Mouse (Mus musculus) heart, adult 2 months (tissue): ENCODE data around the gene Cd80.

Experiments
- CTCF ChIP-seq: fragments of 200-600 bp; IDR thresholded peaks from 2 replicates; pipeline ENCODE4 v1.8.1; 2022; ENCODE audit warnings: antibody characterized with exemption, mild to moderate bottlenecking, moderate library complexity
- POLR2A ChIP-seq: fragments of 200-500 bp; IDR thresholded peaks from 2 replicates; pipeline ENCODE4 v1.6.1; 2011; ENCODE audit warnings: mild to moderate bottlenecking, low read depth, low read length, control low read depth; ENCODE audit not compliant: insufficient read depth

DNA sequence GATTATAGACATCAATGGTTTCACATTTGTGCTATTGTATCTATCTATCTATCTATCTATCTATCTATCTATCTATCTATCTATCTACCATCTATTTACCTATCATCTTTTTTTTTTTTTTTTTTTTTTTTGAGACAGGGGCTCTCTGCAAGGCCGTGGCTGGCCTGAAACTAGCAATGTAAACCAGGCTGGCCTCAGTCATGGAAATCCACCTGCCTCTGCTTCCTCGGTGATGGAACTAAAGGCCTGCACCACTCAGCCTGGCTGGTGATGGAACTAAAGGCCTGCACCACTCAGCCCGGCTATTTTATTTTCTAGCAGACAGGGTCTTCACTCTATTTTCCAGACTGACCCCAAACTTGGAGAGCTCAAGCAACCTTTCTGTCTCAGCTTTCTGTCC lies 22.9 kb downstream of the Cd80 start:
- TF ChIP-seq CTCF (no peak), POLR2A (no peak)
